Mouse (Mus musculus) forebrain, embryonic 14.5 days (tissue): ENCODE measurements at regions not wholly inside any gene's neighbourhood (a gene's known extent, or its start where the extent isn't known, plus 50 kb on each side); places are given as distances from the start of the nearest gene placed in this dataset.

Source experiments
- ATAC-seq: fragments of 200-750 bp; cut with Nextera tagmentation; 2 replicates; pipeline ENCODE4 v1.8.0; 2017; ENCODE audit warnings: mild to moderate bottlenecking, moderate library complexity
- DNase-seq: peaks from one replicate; pipeline ENCODE4 v3.0.0-alpha.2; 2015; ENCODE audit warnings: low spot score
- H3K27ac ChIP-seq: fragments of 300-500 bp; sonication (generic); 2 replicates; pipeline ENCODE4 v1.5.1; 2014; ENCODE audit warnings: low read depth, mild to moderate bottlenecking, control low read depth, low read length, moderate library complexity
- H3K27me3 ChIP-seq: fragments of 300-500 bp; sonication (generic); replicated peaks from 2 replicates; pipeline ENCODE4 v1.6.1; 2014; ENCODE audit warnings: low read length, control low read depth, mixed read lengths; ENCODE audit not compliant: control insufficient read depth, insufficient read depth
- H3K36me3 ChIP-seq: fragments of 300-500 bp; sonication (generic); 2 replicates; pipeline ENCODE4 v1.6.1; 2014; ENCODE audit warnings: low read length, control low read depth; ENCODE audit not compliant: control insufficient read depth, insufficient read depth
- H3K4me1 ChIP-seq: fragments of 300-500 bp; sonication (generic); 2 replicates; pipeline ENCODE4 v1.6.1; 2014; ENCODE audit warnings: antibody characterized with exemption, low read length, control low read depth; ENCODE audit not compliant: control insufficient read depth, insufficient read depth
- H3K4me2 ChIP-seq: fragments of 300-500 bp; sonication (generic); 2 replicates; pipeline ENCODE4 v1.6.1; 2014; ENCODE audit warnings: mild to moderate bottlenecking, control low read depth, low read length
- H3K4me3 ChIP-seq: fragments of 300-500 bp; sonication (generic); 2 replicates; pipeline ENCODE4 v1.5.1; 2014; ENCODE audit warnings: low read depth, low read length, control low read depth
- H3K9ac ChIP-seq: fragments of 300-500 bp; sonication (generic); 2 replicates; pipeline ENCODE4 v1.6.1; 2014; ENCODE audit warnings: mild to moderate bottlenecking, low read length, control low read depth, moderate library complexity
- H3K9me3 ChIP-seq: fragments of 300-500 bp; sonication (generic); replicated peaks from 2 replicates; pipeline ENCODE4 v1.6.1; 2016; ENCODE audit warnings: low read length, control low read depth, mixed read lengths; ENCODE audit not compliant: control insufficient read depth
- WGBS: fragments of 180-500 bp; shearing (Covaris S2); extraction: QIAGEN DNeasy Blood & Tissue Kit; methylation state at CpG from one replicate; pipeline ENCODE4 v1.1.7; 2014; 5-methylcytosine and 5-hydroxymethylcytosine counted together

GRCm38 (mm10) chr6:24238054-24238453, 70.2 kb upstream of the Slc13a1 start:
- Histone ChIP-seq H3K4me2 (no peak overlapping the region), H3K27me3 (no peaks in the 10 kb centered on the region), H3K27ac (no peak overlapping the region), H3K4me3 (no peak overlapping the region), H3K9me3 (no peaks in the 10 kb centered on the region), H3K9ac (no peak overlapping the region), H3K36me3 (no peaks in the 10 kb centered on the region), H3K4me1 (no peaks in the 10 kb centered on the region)
- DNase-seq = no peak
- ATAC-seq = no peak
- 69% methylated on average over 2 of the region's 2 CpGs for WGBS

- Histone ChIP-seq H3K4me2 (no peak overlapping the region), H3K9me3 (no peaks in the 10 kb centered on the region), H3K4me3 (no peak overlapping the region), H3K9ac (no peak overlapping the region), H3K27me3 (no peaks in the 10 kb centered on the region), H3K4me1 (no peaks in the 10 kb centered on the region), H3K36me3 (no peaks in the 10 kb centered on the region), H3K27ac (no peak overlapping the region)
- no peak for ATAC-seq
- DNase-seq = no peak
- WGBS = 86% methylated on average over 2 of the region's 2 CpGs
Measured at GRCm38 (mm10) chr6:24233626-24234025, 65.7 kb upstream of the Slc13a1 start.

GRCm38 (mm10) chr6:24220589-24220988, 52.7 kb upstream of the Slc13a1 start:
- Histone ChIP-seq H3K9me3 (no peaks in the 10 kb centered on the region), H3K4me3 (no peak overlapping the region), H3K9ac (no peak overlapping the region), H3K4me2 (no peak overlapping the region), H3K27me3 (no peaks in the 10 kb centered on the region), H3K36me3 (no peaks in the 10 kb centered on the region), H3K4me1 (no peaks in the 10 kb centered on the region), H3K27ac (no peak overlapping the region)
- DNase-seq (no peak), ATAC-seq (no peak)
- WGBS = 95% methylated on average over 1 of the region's 1 CpGs

GRCm38 (mm10) chr6:24219882-24220522, 52.1 kb upstream of the Slc13a1 start:
- Histone ChIP-seq H3K4me3 (no peak overlapping the region), H3K27ac (no peak overlapping the region), H3K27me3 (no peaks in the 10 kb centered on the region), H3K4me1 (no peaks in the 10 kb centered on the region), H3K9ac (no peak overlapping the region), H3K4me2 (no peak overlapping the region), H3K36me3 (no peaks in the 10 kb centered on the region), H3K9me3 (no peaks in the 10 kb centered on the region)
- DNase-seq = no peak
- no peak for ATAC-seq
- 74% methylated on average over 3 of the region's 3 CpGs for WGBS
